Mouse (Mus musculus) forebrain, embryonic 11.5 days (tissue): Measurements from ENCODE around the gene Olfr1395. TPM values are rescaled to one million over a fixed set of nuclear protein-coding genes. Genes with fewer than 3 reads are reported as not detected.
"Not testable (repeated sequence)": the region's sequence is repeated elsewhere in the genome, so short reads cannot be mapped to it uniquely, and the experiment has no call there.

Source experiments
- ATAC-seq: fragments of 200-750 bp; cut with Nextera tagmentation; replicated peaks from 2 replicates; pipeline ENCODE4 v1.8.0; 2017; ENCODE audit warnings: moderate TSS enrichment; ENCODE audit not compliant: low FRiP score
- DNase-seq: peaks from one replicate; pipeline ENCODE4 v3.0.0-alpha.2; 2017; ENCODE audit warnings: low spot score
- H3K27ac ChIP-seq: fragments of 300-500 bp; sonication (generic); 2 replicates; pipeline ENCODE4 v1.5.1; 2014; ENCODE audit warnings: low read depth, low read length
- H3K27me3 ChIP-seq: fragments of 300-500 bp; sonication (generic); 2 replicates; pipeline ENCODE4 v1.6.1; 2014; ENCODE audit warnings: mild to moderate bottlenecking, low read length, mixed read lengths; ENCODE audit not compliant: control insufficient read depth, insufficient read depth
- H3K36me3 ChIP-seq: fragments of 300-500 bp; sonication (generic); 2 replicates; pipeline ENCODE4 v1.6.1; 2014; ENCODE audit warnings: mild to moderate bottlenecking, low read length, moderate library complexity, mixed read lengths; ENCODE audit not compliant: control insufficient read depth, insufficient read depth
- H3K4me1 ChIP-seq: fragments of 300-500 bp; sonication (generic); replicated peaks from 2 replicates; pipeline ENCODE4 v1.6.1; 2014; ENCODE audit warnings: low read length, mixed read lengths; ENCODE audit not compliant: control insufficient read depth, insufficient read depth
- H3K4me2 ChIP-seq: fragments of 300-500 bp; sonication (generic); 2 replicates; pipeline ENCODE4 v1.6.1; 2014; ENCODE audit warnings: low read depth, mild to moderate bottlenecking, low read length, moderate library complexity, mixed read lengths; ENCODE audit not compliant: severe bottlenecking
- H3K4me3 ChIP-seq: fragments of 300-500 bp; sonication (generic); 2 replicates; pipeline ENCODE4 v1.5.1; 2014; ENCODE audit warnings: low read depth, low read length
- H3K9ac ChIP-seq: fragments of 300-500 bp; sonication (generic); 2 replicates; pipeline ENCODE4 v1.6.1; 2014; ENCODE audit warnings: low read length
- H3K9me3 ChIP-seq: fragments of 300-500 bp; sonication (generic); 2 replicates; pipeline ENCODE4 v1.6.1; 2016; ENCODE audit warnings: low read length, mixed read lengths; ENCODE audit not compliant: control insufficient read depth
- WGBS: fragments of 180-500 bp; shearing (Covaris S2); extraction: QIAGEN DNeasy Blood & Tissue Kit; methylation state at CpG from one replicate; pipeline ENCODE4 v1.1.7; 2014; 5-methylcytosine and 5-hydroxymethylcytosine counted together
- polyA plus RNA-seq: library from polyadenylated mRNA; unstranded; fragments of >200 nt; fragmentation: Nextera tagmentation; extraction: Ambion mirVana; gene quantifications from 2 replicates; pipeline ENCODE4 v1.2.1, GENCODE M21; 2014

Gene Olfr1395
- polyA plus RNA-seq, 1 experiment from 2014 or later = not detected

DNA sequence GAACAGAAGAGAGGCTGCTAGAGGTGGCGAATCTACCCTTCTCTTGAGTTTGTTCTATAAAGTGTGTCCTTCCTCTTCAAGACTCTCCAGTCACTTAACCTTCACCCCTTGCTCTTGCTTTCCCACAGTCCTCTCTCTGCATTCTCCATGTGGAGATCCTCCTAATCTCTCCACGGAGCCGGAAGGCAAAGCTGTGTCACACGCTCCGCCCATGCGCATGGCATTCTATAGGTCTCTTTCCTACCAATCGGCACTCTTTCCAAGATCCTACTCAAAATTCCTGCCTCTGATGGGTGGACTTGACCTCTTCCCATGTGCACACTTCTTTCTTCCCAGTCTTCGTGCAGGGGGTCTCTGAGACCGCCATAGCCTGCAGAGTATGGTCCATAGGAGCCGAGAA, 45.6 kb downstream of the Olfr1395 start:
- ATAC-seq = no peak
- no peak for DNase-seq
- Histone ChIP-seq H3K4me1 (no peaks in the 10 kb centered on the region), H3K9me3 (no peaks in the 10 kb centered on the region), H3K9ac (no peak overlapping the region), H3K4me2 (no peak overlapping the region), H3K27ac (no peak overlapping the region), H3K4me3 (no peak overlapping the region), H3K36me3 (no peaks in the 10 kb centered on the region), H3K27me3 (no peaks in the 10 kb centered on the region)
- WGBS = 84% methylated on average over 10 of the region's 10 CpGs

- Histone ChIP-seq H3K36me3 (no peaks in the 10 kb centered on the region), H3K4me2 (no peak overlapping the region), H3K9ac (no peak overlapping the region), H3K9me3 (no peaks in the 10 kb centered on the region), H3K4me1 (no peaks in the 10 kb centered on the region), H3K27ac (no peak overlapping the region), H3K27me3 (no peaks in the 10 kb centered on the region), H3K4me3 (no peak overlapping the region)
- 8% methylated on average over 7 of the region's 7 CpGs for WGBS
- 0 out of 2 replicates have a peak, but pooled peaks have one; percentile 30 for ATAC-seq
- no peak for DNase-seq
Observed at GRCm38 (mm10) chr11:49189737-49190136, 47.7 kb downstream of the Olfr1395 start.

GRCm38 (mm10) chr11:49191083-49191482, 49.0 kb downstream of the Olfr1395 start:
- no peaks in the 10 kb centered on the region for H3K9me3 ChIP-seq
- H3K27ac ChIP-seq = no peak overlapping the region
- no peak overlapping the region for H3K4me2 ChIP-seq
- no peak overlapping the region for H3K4me3 ChIP-seq
- ATAC-seq (no peak), DNase-seq (no peak)
- no peak overlapping the region for H3K9ac ChIP-seq
- H3K27me3 ChIP-seq = no peaks in the 10 kb centered on the region
- no peaks in the 10 kb centered on the region for H3K4me1 ChIP-seq
- 66% methylated on average over 2 of the region's 2 CpGs for WGBS
- no peaks in the 10 kb centered on the region for H3K36me3 ChIP-seq

DNA sequence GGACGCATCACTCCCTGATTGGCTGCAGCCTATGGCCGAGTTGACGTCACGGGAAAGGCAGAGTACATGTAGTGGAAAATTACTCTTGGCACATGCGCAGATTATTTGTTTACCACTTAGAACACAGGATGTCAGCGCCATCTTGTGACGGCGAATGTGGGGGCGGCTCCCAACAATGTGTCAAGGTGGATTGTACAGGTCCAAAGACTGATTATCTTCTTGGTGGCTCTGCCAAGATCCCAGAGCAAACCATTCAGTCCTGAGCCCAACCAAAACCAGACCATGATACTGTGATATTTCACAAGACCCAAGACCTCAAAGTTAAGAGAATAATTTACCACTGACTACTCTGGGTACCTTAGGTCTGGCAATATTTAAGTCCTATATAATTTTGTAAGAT, 52.7 kb downstream of the Olfr1395 start:
- DNase-seq, H3K4me1 ChIP-seq, H3K36me3 ChIP-seq, ATAC-seq, H3K4me2 ChIP-seq, H3K9me3 ChIP-seq, H3K27ac ChIP-seq, H3K9ac ChIP-seq, H3K27me3 ChIP-seq, H3K4me3 ChIP-seq: not testable (repeated sequence)
- 90% methylated on average over 8 of the region's 9 CpGs for WGBS

DNA sequence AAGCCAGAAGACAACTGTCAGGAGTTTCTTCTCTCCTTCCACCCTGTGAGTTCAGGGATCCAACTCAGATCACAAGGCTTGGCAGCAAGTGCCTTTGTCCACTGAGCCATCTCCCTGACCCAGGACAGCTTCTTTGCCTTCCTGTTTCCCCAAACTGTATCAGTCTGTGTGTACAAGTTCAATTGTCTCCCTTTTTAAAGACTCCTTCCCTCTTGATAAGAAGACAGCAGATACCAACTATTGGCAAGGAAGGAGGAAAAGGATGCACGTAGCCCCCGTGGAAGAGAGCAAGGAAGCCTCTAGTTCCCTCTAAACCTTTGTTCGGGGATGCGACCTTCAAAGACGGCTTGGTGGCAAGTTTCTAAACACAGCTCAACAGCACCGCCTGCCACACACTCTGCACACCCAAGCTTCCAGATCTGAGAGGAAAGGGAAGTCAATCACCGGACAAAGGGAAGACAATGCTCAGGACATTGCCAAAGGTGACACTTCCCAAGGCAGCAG, 53.8 kb downstream of the Olfr1395 start:
- Histone ChIP-seq H3K4me2 (no peak overlapping the region), H3K4me1 (no peaks in the 10 kb centered on the region), H3K4me3 (no peak overlapping the region), H3K9ac (no peak overlapping the region), H3K9me3 (no peaks in the 10 kb centered on the region), H3K27me3 (no peaks in the 10 kb centered on the region), H3K36me3 (no peaks in the 10 kb centered on the region), H3K27ac (no peak overlapping the region)
- WGBS = 92% methylated on average over 7 of the region's 7 CpGs
- DNase-seq = no peak
- ATAC-seq = no peak

Other genes with a start within 250 kb of the Olfr1395 start
- gene Gm5431, start 240.1 kb upstream of the Olfr1395 start, polyA plus RNA-seq = 0.24 TPM in 1 of 2 replicates, not detected in the other
- 1.2 and 1.9 TPM in 2 replicates for gene Psme2b, start 196.1 kb upstream of the Olfr1395 start, polyA plus RNA-seq
- gene Olfr56, start 163.4 kb upstream of the Olfr1395 start, polyA plus RNA-seq = not detected in 2 replicates
- 0.20 TPM in 1 of 2 replicates, not detected in the other for gene 9930111J21Rik1, start 162.9 kb upstream of the Olfr1395 start, polyA plus RNA-seq
- gene Gm12185, start 150.0 kb upstream of the Olfr1395 start, polyA plus RNA-seq = not detected in 2 replicates
- gene Tgtp1, start 148.1 kb upstream of the Olfr1395 start, polyA plus RNA-seq = not detected in 2 replicates
- 0.04 and 0.07 TPM in 2 replicates for gene 9930111J21Rik2, start 91.0 kb upstream of the Olfr1395 start, polyA plus RNA-seq
- not detected in 2 replicates for gene Tgtp2, start 78.1 kb upstream of the Olfr1395 start, polyA plus RNA-seq
- 0.63 and 1.1 TPM in 2 replicates for gene Ifi47, start 65.7 kb upstream of the Olfr1395 start, polyA plus RNA-seq
- not detected in 2 replicates for gene Olfr1396, start 27.4 kb upstream of the Olfr1395 start, polyA plus RNA-seq
- not detected in 2 replicates for gene Olfr1394, start 12.1 kb downstream of the Olfr1395 start, polyA plus RNA-seq
- gene Btnl9, start 44.9 kb downstream of the Olfr1395 start, polyA plus RNA-seq = 0.16 TPM in 1 of 2 replicates, not detected in the other
- gene Zfp62, start 61.0 kb downstream of the Olfr1395 start, polyA plus RNA-seq = 58.4 and 59.6 TPM in 2 replicates
- gene Mgat1, start 101.9 kb downstream of the Olfr1395 start, polyA plus RNA-seq = 34.6 and 37.2 TPM in 2 replicates
- gene Olfr1393, start 136.0 kb downstream of the Olfr1395 start, polyA plus RNA-seq = not detected in 2 replicates
- not detected in 2 replicates for gene Olfr1392, start 143.0 kb downstream of the Olfr1395 start, polyA plus RNA-seq
- gene Olfr10, start 162.5 kb downstream of the Olfr1395 start, polyA plus RNA-seq = not detected in 2 replicates
- not detected in 2 replicates for gene Olfr1391, start 180.5 kb downstream of the Olfr1395 start, polyA plus RNA-seq
- not detected in 2 replicates for gene Olfr1390, start 192.9 kb downstream of the Olfr1395 start, polyA plus RNA-seq